Mouse (Mus musculus): ENCODE measurements at regions not wholly inside any gene's neighbourhood (a gene's known extent, or its start where the extent isn't known, plus 50 kb on each side); places are given as distances from the start of the nearest gene placed in this dataset.
A peak's percentile ranks its signal among the peaks of the same experiment; 100 is the strongest.

DNA sequence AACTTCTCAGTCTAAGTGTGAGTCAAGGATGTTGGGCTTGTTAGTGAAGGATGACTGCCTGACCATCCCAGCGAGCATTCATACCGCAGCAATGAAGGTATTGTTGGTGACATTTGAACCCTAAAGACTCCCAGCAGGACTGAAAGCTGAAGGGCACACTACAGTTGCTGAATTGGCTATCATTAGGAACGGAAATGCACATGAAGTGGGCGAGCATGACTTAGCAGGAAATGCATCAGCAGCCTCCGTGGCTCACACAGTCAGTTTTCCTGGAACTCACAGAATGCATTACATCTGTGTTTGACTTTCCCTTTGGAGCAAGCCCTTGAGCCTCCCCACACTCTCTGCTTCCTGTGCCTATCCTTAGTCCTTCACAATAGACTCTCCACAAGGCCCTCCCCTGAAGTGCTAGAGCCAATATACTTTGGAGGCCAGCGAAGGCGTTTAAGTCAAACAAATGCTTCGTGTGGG lies 63.9 kb downstream of the Tmco5 start:
- intact Hi-C loops (cut with DNase I) = no loop called here
- no peak for DNase-seq (ENCODE audit: low spot score)

- intact Hi-C loops (cut with DNase I) = no loop called here
- no peak for DNase-seq (ENCODE audit: low spot score)
Observed at GRCm38 (mm10) chr2:116948538-116948937, 70.0 kb downstream of the Tmco5 start.

- no peak for DNase-seq (ENCODE audit: low spot score)
- intact Hi-C loops (cut with DNase I) = no loop called here
Observed at GRCm38 (mm10) chr2:116949741-116950140, 71.2 kb downstream of the Tmco5 start.

GRCm38 (mm10) chr2:116950154-116950553 lies 71.7 kb downstream of the Tmco5 start:
- DNase-seq (ENCODE audit: low spot score) = no peak

DNA sequence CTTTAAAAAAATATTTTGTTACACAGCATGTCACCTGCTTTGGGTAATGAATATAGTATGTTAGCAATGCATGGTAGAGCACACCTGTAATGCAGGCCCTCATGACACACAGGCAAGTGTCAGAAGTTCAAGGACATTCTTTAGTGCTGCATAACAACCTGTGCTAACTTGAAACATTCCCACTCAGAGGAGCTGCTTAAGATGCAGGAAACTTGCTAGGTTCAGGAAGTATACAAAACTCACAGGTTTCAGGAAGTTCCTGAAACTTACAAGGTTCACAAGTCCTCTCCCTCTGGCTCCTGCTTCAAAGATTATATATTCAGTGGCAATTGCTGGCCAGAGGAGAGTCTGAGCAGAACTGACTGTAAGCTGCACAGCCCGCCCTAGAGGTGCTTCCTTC lies 73.0 kb downstream of the Tmco5 start:
- DNase-seq (ENCODE audit: low spot score) = no peak
- intact Hi-C loops (cut with DNase I) = no loop called here

More at GRCm38 (mm10) chr2:116950154-116950553, 71.7 kb downstream of the Tmco5 start:
- intact Hi-C loops (cut with DNase I) = no loop called here

GRCm38 (mm10) chr2:116954280-116954679 lies 75.8 kb downstream of the Tmco5 start:
- DNase-seq (ENCODE audit: low spot score) = no peak
- intact Hi-C loops (cut with DNase I) = no loop called here

DNA sequence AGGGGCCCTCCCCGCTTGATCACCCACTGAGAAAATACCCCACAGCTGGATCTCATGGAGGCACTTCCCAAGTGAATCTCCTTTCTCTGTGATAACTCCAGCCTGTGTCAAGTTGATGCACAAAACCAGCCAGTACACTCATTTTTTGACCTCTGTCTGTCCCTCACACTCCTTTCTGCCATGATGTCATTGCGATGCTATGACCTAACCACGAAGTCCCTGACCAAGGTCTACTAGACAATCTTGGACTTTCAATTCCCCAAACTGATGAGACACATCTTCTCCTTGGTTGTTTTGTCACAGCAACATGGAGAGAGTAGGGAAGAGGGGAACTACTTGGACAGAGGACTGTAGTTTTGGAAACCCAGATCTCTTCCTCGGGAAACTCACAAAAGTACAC lies 76.4 kb downstream of the Tmco5 start:
- DNase-seq (ENCODE audit: low spot score) = no peak
- intact Hi-C loops (cut with DNase I) = no loop called here

GRCm38 (mm10) chr2:116963116-116963873 lies 84.8 kb downstream of the Tmco5 start:
- intact Hi-C loops (cut with DNase I) = no loop called here
- DNase-seq (ENCODE audit: low spot score) = no peak

GRCm38 (mm10) chr2:116966266-116966665 lies 87.8 kb downstream of the Tmco5 start:
- DNase-seq (ENCODE audit: low spot score) = no peak
- intact Hi-C loops (cut with DNase I) = no loop called here

- DNase-seq (ENCODE audit: low spot score) = no peak
- intact Hi-C loops (cut with DNase I) = loop anchor here (5.0 kb wide), 1 partner anchor 205 kb away; no protein-coding TSS in a partner anchor
Observed at GRCm38 (mm10) chr2:116971666-116972613, 93.4 kb downstream of the Tmco5 start.

DNA sequence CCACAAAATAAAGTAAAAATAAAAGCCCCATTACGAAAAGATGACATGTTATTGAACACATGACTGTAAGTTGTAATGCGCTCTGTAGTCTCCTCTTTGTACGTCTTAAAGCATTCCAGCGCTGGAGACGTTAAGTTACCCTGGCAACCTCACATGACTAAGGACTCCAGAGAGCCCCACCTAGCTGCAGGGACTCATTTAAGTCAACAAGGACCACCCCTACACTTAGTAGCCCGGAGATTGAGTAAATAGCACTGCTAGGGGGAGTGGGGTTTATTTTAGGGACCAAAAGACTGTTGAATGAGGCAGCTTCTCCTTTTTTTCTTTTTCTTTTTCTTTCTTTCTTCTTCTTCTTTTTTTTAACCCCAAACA lies 94.1 kb downstream of the Tmco5 start:
- intact Hi-C loops (cut with DNase I) = loop anchor here (5.0 kb wide), 1 partner anchor 205 kb away; no protein-coding TSS in a partner anchor
- no peak for DNase-seq (ENCODE audit: low spot score)

DNA sequence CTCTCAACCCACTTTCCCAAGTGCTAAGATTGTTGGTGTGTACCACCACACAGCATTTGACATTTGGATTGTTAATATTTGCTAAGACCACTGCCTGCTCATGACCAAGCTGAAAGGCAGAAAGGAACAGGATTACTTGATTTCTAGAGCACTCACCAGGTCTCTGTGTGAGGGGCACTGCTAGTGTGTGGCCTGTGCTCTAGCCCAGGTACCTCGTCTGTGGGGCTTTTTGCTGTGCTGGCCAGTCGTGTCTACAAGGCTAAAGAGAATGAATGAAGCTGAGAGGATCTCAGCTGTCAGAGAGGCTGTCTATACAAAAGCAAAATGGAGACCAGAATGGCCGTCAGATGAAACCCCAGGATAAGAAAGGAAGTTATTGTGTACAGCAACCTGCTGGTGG lies 95.0 kb downstream of the Tmco5 start:
- intact Hi-C loops (cut with DNase I) = loop anchor here (5.0 kb wide), 1 partner anchor 204 kb away; no protein-coding TSS in a partner anchor
- DNase-seq (ENCODE audit: low spot score) = no peak

- DNase-seq (ENCODE audit: low spot score) = no peak
- intact Hi-C loops (cut with DNase I) = loop anchor here (2.0 to 5.0 kb wide), 2 partner anchors 147 to 203 kb away; partner anchors contain the start of gene Spred1
Observed at GRCm38 (mm10) chr2:116974152-116974551, 95.7 kb downstream of the Tmco5 start.

DNA sequence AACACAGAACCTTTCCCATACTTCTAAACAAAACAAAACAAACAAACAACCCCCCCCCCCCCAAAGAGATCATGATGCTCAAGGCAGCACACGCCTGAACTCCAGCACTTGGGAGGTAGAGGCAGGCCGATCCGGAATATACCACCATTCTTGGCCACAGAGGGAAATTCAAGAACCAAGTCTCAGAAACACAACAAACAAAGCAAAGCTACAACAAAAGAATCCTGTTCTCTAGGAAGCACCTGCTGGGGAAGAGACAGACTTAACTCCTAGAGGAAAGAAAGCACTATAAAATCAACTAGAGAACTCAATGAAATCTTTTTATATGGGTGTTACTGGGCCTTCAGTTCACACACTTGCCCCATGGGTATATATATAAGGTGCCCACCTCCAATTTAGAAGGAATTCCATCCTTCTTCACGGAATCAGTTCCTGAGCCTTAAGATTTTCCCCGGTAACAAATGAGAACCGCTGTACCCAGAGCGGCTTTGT lies 96.1 kb downstream of the Tmco5 start:
- DNase-seq (ENCODE audit: low spot score) = no peak
- intact Hi-C loops (cut with DNase I) = loop anchor here (2.0 to 5.0 kb wide), 3 partner anchors 72 to 203 kb away; partner anchors contain the start of gene Spred1

- no peak for DNase-seq (ENCODE audit: low spot score)
- intact Hi-C loops (cut with DNase I) = loop anchor here (2.0 to 5.0 kb wide), 2 partner anchors 73 to 146 kb away; partner anchors contain the start of gene Spred1
Observed at GRCm38 (mm10) chr2:116975091-116975600, 96.7 kb downstream of the Tmco5 start.

DNA sequence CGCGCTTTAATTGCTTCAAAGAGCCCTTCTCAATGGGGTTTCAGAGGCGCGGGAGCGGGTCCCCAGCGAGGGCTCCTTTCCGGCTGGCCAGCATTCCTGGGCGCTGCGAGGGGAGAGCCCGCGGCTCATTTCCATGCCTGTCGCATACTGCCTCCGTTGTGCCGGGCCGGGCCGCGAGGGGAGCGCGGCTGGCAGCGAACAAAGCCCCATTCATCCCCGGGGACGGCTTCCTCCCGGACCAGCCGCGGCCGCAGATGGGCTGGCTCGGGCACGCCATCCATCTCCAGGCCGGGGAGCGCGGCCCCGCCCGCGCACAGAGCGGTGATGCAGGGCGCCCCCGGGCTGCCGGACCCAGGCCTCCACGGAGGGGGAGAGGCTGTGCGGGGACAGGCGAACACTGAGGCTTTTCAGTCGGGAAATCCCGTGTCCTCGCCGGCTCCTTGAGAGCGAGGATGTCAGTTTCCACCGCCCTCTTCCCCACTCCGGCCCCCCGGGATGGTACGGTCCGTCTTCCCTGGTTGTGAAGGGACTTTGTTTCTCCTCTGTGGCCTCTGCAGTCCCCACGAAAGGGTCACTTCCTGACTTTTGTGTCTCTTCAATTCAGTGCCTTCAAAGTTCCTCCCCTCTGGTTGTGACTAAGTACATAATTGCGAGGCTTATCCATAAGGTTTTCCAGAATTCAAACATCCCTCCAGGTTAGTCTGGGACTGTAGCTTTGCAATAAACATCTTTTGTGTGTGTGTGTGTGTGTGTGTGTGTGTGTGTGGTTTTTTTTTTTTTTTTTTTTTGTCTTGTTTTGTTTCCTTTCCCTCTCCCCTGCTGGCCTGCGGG lies 97.3 kb downstream of the Tmco5 start:
- intact Hi-C loops (cut with DNase I) = loop anchor here (2.0 to 5.0 kb wide), 3 partner anchors 43 to 145 kb away; partner anchors contain the start of gene Spred1
- peak; percentile 68 for DNase-seq (ENCODE audit: low spot score)

DNA sequence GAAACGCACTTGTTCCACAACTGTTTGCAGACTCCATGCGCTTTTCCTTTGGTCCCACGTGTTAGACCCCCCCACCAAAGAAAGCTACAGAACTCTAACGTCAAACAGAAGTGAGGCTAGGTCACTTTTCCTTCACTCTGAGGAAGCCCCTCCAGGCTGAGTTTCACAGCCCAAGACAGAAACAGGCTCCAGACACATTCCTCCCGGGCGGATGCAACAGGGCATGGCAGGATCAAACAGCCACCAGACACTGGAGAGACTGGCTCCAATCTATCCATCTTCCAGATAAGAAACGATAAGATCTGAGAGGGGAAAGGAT lies 97.9 kb downstream of the Tmco5 start:
- intact Hi-C loops (cut with DNase I) = loop anchor here (2.0 to 5.0 kb wide), 2 partner anchors 42 to 74 kb away; no protein-coding TSS in a partner anchor
- no peak for DNase-seq (ENCODE audit: low spot score)

DNA sequence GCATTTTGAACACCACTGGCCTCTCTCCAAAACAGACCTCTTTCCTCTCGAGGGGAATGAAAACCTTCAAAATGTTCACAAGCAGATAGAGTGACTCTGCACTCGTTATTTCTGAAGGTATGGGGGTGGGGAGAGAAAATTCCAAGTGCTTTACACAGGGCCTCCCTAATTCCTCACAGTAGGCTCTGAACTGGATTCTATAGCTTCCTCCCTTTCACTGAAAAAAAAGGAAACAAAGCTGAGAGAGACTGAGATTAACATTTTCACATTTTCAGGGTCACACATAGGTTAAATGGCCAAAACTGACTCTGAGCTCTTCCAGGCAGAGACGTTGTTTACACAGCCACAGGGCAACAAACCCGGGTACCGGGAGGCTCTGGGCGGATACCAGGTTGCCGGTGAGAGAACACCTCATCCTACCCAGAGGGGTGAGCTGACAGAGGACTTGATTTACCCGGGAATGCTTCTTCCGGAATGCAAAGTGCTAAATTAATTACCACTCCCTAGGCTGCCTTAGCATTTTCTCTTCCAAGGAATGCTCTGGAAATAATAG lies 98.5 kb downstream of the Tmco5 start:
- no peak for DNase-seq (ENCODE audit: low spot score)
- intact Hi-C loops (cut with DNase I) = loop anchor here (2.0 to 5.0 kb wide), 2 partner anchors 42 to 75 kb away; no protein-coding TSS in a partner anchor

All from heart, postnatal 25 days (tissue).